Mouse (Mus musculus) hindlimb bud, embryonic 11.5 days (tissue): ENCODE measurements around the gene Grin1.
A peak's percentile ranks its signal among the peaks of the same experiment; 100 is the strongest.

Source experiments
- DNase-seq: peaks from one replicate; pipeline ENCODE4 v3.0.0-alpha.2; 2012; ENCODE audit warnings: low read depth, low spot score; ENCODE audit errors: extremely low spot score

Grin1 gene

DNA sequence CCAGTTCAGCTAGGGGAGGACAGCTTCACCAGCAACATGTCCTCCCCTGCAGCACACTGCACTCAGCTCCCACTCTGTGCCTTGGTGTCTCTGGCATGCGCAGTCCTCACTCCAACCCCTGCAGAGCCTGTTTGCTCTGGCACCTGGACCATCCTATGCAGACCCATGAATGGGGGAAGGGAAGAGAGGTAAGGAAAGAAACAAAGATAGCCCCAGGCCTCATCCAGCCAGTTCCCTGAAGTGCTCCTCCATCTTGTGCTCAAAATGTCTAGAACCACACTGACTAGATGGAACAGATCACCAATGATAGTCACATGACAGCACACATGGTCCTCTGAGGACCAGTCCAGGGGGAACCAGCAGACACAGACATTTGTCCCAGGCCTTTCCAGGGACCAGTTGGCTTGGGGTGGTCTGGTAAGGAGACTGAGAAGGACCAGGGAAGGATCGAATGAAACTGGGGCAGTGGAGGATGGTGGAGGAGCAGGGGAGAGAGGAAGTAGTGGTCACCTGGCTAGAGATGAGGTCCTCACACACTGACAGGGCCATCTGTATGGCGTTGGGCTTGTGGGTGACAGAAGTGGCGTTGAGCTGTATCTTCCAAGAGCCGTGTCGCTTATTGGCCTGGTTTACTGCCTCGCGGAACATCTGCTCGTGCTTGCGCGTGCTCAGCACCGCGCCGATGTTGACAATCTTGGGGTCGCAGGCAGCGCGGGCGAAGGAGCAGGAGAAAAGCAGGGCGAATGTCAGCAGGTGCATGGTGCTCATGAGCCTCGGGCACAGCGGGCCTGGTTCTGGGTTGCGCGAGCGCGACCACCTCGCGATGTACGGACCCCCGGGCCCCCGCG, 644 bp downstream of the Grin1 start:
- no peak for DNase-seq

DNA sequence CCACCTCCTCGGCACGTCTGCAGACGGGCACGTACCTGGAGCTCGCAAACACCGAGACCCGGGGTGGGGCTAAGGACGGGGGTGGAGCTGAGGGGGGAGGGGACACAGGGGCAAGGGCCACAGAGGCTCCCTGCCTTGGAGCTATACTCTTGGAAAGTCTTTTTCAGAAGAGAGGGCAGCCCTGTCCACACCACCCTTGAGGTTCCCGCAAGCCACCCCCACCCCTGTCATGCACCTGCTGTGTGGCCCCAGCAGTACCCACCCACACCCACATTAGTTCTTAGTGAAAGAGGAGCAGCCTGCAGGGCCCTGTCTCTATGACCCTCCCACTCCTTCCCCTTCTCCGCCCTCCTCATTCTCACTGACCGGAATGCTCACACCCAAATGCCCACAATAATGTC, 7.5 kb downstream of the Grin1 start:
- no peak for DNase-seq

DNA sequence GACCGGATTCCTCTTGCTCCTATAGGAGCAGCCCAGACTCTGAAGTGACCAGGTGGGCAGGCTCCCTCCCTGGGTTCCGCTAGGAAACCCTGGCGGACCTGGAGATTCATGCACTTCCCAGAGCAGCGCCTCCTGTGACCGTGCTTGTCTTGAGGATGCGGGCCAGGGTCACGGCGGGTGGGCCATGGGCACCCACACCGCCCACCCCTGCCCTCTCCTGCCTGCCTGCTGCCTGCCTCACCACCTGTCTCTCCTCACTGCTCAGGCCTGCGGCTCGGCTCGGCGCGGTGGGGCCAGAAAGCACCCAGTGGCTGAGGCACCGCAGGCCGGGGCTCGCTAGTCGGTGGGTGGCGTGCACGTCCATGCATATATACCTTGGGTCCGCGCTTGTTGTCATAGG, 8.0 kb downstream of the Grin1 start:
- DNase-seq = no peak

DNA sequence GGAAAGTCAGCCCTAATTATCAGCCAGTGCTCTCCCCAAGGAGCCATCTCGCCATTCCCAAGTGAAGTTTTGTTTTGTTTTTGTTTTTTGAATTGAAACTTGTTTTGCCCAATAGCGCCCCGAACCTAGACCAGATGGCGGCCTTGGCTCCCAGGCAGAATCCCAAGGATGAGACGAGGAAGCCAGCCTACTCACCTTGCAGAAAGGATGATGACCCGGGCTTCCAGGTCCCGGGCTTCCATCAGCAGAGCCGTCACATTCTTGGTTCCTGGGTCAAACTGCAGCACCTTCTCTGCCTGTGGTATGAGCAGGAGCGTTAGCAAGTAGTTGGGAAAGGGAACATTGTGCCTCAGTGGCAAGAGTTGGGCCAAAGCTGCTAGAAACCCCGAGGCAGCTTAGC, 8.8 kb downstream of the Grin1 start:
- DNase-seq = no peak

DNA sequence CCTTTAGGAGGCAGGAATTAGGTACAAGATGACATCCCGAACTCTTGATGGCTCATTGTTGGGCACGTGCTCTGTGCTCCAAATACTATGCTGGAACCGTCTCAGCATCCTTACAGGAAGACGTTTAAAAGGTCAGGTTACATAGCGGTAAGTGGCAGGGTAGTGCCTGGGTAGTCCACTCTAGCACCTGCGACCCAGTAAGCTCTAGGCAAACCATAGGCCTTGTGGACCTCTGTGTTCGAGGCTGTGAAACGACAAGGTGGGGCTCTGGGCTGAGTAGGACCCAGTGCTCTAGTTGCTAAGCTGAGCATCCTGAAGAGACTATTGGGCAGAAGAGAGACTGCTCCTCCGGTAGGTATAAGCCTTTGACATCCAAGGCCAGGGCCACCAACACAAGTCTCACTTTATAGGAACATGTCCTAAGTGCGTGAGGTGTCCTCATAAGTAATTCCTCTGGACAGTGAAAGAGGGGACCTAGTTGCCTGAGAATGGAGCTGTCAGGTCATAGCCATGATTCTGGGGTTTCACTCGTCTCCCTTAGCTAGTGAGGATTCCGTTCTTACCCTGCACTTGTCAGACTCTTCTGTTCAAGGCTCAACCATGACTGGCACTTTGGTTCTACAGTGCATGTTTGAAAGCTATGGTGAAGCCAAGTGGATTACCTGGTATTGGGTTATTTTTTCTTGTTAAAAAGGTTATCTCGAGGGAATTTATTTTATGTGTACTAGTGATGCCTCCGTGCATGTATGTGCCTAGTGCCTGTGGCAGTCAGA, 13.2 kb downstream of the Grin1 start:
- no peak for DNase-seq

DNA sequence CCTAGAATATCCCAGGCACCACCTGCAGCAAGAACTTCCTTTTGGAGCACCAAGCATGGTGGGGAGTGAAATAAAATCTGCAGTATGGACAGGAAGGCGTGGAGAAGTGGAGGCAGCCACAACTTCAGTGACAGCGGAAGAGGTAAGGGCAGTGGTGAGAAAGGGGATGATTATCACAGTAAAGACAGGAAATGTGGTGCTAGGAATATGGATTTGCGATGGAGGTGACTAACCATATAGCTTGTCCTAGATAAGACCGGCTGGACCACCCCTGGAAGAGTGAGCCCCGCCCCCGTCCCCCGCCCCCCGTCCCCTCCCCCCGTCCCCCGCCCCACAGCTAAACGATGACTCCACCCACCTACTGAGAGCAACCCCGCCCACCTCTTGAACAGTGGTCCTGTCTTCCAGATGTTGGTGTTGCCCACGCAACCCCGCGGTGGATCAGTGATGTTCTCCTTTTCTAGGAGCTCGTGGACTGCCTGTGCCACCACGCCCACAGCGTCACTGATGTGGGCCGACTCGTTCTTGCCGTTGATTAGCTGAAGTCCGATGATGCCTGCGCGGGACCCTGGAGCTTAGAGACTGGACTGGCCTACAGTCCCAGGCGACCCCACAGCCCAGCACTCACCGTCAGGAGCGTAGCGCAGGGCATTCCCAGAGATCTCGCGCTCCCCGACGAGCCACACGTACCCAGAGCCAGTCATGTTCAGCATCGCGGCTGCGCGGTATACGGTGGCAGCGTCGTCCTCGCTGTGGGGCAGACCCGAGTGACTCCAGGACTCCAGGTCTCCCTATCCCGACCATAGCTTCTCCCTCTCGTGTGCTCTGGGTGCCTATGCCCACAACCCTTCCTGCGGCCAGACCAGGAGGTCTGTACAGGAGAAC, 14.1 kb downstream of the Grin1 start:
- no peak for DNase-seq

DNA sequence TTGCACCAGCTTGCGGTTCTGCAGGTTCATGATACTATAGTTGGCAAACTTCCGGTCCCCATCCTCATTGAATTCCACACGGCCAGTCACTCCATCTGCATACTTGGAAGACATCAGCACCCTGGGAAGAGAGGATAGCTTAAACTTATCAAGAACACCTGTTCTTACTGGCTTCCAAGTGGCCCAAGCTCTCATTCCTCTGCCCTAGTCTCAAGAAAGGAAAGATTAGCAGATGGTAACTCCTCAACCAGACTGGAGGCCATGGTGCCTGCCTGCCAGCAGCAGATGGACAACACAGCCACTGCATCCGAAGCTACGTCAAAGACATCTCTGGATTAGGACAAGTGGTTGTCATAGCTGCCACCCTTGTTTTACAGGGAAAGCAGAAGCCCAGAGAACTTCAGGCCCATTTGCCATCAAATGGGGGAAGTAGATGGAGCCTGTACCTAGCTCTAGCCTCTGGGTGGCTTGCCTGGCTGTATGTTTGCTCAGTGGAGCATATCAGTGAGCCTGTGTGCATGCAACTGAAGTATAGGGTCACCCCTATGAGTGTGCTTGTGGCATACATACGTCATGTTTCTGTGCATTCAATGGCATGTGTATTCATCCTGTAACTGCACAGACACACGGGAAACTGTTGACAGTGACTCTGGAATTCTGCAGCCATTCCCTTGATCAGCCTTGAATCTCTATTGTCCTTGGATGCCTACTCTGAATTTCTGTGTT, 14.9 kb downstream of the Grin1 start:
- no peak for DNase-seq

DNA sequence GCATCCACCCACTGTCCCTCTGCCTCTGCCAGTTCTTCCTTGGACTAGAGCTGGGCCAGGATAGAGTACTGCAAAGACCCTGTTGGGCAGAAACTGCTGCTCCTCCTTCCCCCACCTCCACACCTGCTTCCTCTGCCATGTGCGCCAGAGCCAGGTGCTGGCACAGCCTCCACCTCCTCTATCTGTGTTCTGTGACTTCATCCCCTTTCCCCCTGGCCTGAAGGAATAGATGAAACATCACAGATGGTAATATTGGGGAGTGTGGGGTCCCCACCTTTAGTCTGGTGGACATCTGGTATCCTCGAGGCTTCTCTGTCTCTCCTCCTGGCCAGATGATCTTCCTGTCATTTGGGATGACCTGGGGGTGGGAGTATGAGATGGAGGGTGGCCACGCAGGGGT, 15.5 kb downstream of the Grin1 start:
- DNase-seq = no peak

DNA sequence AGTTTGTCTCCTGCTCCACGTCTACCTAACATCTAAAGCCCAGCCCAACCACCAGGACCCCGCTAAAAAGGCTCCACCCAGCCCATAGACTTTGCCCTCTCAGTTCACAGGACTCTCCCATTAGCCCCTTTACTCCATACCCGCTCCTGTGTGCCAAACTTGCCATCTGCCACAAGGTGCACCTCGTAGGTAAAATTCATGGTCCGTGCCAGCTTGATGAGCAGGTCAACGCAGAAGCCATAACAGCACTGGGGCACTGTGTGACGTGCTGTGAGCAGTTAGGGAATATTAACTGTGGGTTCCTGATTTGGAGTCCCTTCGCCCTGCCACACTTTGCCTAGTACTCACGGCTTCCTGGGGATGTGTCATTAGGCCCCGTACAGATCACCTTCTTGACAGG, 20.9 kb downstream of the Grin1 start:
- no peak for DNase-seq

DNA sequence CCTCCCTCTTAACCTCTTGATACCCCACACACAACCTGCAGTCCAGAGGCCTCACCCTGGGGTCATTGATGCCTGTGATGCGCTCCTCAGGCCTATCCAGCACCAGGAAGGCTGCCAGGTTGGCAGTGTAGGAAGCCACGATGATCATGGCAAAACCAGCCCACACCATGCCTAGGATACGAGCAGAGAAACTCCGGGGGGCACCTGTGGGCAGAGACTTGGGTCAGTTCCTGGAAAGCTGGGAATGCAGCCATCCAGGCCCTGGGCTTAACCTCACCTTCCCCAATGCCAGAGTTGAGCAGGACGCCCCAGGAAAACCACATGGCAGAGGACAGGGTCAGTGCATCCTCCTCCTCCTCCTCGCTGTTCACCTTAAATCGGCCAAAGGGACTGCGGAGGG, 21.9 kb downstream of the Grin1 start:
- no peak for DNase-seq

DNA sequence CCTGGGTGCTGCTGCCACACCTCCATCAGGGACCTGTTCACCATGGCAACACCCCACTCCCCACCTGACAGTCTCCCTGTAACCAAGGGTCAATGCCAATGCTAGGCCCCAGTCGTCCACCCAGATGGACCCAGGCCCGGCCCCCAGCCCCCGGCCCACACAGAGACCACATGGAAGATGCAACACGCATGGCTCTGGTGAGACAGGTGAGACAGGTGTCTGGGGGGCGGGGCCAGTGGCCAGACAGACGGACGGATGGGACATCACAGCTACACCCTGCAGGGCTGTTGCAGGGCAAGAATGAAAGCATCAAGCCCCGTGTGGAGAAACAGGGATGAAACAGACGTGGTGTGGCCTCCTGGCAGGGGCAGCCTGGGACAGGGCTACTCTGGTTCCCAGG, 25.3 kb downstream of the Grin1 start:
- no peak for DNase-seq

DNA sequence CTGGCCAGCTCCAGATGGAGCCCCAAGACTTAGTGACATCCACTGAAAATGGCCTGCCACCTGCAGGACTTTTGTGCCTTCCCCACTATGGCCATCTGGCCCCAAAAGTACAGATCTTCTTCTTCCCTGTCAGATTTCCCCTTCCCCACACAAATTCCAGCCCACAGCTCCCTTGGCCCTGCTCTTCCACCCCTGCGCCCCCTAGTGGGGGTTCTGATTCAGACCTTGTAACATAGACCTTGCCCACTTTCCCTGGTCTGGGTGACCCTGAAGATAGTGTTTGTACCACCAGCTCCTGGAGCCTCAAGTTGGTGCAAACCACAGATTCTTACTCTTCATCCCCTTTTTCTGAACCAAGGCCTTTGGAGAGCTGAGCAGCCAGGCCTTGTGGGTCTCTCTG, 26.1 kb downstream of the Grin1 start:
- DNase-seq = peak; percentile 44

DNA sequence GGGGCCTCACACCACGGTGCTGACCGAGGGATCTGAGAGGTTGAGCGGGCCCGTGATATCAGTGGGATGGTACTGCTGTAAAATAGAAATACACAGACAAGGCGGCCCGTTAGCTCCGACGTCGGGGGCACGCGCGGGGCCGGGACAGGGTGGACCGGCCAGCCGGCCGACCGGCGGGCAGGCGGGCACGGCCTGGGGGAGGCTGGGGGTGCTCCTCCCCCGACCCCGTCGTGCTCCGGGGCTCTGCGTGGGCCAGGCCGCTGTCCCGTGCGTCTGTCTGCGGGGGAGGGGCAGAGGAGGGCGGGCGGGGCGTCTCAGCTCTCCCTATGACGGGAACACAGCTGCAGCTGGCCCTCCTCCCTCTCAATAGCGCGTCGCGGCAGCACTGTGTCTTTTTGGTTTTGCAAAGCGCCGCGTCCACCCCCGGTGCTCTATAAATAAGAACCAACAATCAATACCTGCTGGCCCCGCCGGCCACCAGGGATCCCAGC, 26.9 kb downstream of the Grin1 start:
- no peak for DNase-seq

DNA sequence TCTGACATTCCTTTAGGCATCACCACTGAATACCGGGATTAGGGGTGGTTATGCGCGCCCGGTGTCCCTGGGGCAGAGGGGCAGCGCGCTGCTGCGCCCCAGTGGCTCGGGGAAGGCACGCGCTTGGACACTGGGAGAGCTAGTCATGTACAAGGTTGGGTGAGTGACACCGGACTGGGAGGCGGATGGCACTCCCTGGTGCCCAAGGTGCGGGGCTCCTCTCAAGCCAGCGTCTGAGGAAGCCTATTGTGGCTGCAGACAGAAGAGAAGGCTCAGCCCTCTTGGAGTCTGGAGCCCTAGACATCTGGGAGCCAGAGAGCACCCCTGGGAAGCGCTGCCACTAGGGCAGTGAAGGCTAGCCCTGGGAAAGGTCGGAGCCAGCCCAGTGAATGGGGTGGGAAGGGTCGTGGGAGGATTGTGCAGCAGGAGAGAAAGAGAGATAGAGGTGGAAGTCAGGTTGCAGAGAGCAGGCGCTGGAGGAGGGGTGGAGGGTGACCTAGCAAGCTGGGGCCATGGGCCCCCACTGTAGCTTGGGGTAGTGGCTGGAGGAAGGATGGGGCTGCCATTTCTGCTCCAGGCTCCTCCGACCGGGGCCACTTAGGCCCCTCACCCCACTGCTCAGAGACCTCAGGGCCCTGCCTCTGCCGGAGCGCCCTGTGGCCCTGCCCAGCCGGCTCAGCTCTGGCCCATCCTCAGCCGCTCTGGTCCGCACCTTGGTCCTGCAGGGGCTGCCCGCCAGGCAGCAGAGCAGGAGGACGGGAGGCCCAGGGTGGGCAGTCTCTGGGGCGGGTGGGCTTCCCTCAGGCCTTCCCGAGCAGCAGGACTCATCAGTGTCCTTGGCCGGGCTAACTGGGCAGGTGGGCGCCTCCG, 27.6 kb downstream of the Grin1 start:
- DNase-seq = no peak

DNA sequence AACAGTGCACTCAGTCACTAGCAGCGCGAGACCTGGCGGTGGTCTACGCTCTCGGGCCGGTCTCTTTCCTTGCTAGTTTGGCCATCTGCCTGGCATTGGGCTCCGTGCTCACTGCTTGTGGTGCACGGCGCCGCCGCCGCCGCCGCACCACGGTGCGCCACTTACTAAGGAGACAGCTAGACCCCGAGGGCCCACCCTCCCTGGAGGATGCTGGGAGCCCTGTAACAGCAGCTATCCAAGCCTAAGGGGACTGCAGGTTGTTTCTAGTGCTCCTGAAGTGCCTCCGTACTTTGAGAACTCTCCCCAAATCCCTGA, 28.2 kb downstream of the Grin1 start:
- DNase-seq = no peak

DNA sequence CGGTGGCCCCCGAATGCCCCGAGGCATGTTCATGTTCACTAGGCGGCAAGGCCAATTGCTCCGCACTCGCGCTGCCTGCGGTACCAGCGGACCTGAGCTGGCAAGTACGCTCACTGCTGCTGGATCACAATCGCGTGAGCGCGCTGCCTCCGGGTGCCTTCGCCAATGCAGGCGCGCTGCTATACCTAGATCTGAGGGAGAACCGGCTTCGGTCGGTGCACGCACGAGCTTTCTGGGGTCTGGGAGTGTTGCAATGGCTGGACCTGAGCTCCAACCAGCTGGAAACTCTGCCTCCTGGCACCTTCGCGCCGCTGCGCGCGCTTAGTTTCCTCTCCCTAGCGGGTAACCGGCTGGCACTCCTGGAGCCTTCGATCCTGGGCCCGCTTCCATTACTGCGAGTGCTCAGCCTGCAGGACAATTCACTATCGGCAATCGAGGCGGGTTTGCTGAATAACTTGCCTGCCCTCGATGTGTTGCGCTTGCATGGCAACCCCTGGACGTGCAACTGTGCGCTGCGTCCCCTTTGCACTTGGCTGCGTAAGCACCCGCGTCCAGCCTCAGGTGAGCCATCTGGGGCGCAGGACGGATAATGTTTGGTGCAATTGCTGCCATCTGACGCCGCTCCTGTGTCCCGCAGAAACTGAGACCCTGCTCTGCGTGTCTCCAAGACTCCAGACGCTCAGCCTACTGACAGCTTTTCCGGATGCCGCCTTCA, 28.7 kb downstream of the Grin1 start:
- DNase-seq = no peak

DNA sequence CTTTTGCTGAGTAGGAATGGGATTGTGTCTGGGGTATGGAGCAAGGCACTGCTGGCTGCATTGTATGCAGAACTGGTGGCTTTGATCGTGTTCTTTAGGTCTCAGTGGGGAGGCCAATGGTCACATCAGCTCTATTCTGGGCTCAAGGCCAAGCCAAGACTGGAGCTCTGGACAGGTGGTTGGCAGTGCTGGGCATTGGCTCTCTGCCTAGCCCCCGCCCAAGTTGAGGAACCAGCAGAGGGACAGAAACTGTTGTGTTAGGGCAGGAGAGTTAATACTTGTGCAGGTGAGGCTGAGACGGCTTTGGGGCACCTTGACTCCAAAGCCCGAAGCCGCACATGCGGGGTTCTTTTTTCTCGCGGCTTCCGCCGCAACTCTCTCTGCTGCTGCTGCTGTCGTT, 29.3 kb downstream of the Grin1 start, which contains the start of gene Lrrc26:
Gene Lrrc26, plus strand, starts transcription at position 265 of the 400 bp plus-strand sequence.
- no peak for DNase-seq

DNA sequence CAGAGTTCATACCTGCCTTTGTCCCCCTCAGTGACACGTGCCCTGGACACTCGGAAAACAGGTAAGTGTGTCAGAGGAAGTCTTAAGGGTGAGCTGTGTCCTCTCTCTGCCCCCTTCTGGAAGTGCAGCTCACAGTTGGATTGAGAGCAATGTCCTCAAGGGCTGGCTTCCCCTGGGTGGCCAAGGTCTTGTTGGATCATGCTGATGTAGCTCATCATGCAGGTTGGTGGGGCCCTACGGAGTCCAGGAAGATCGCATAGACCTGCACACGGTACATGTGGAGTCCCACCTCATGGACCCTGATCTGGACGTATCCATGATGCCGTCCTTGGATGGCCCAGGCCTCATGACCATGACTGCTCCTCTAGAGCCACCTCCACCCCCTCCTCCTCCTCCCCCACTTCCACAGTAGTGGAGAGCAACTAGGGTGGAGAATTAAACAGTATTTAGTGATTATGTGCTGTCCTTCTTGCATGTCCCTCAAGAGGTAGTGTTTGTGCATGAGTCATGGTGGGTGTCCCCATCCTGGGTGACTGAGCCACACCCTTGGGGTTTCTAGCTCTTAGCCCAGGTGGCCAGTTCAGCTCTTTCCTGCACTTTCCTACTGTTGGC, 30.1 kb downstream of the Grin1 start:
- DNase-seq = no peak
